Mouse (Mus musculus) cerebellum, adult 2 months (tissue): ENCODE data around the gene Ipcef1. TPM values are rescaled to one million over a fixed set of nuclear protein-coding genes. Genes with fewer than 3 reads are reported as not detected.
"Not testable (repeated sequence)": the region's sequence is repeated elsewhere in the genome, so short reads cannot be mapped to it uniquely, and the experiment has no call there.

Source experiments
- DNase-seq, 2 experiments: peaks; one replicate each; pipeline ENCODE4 v3.0.0; 2021
- H3K27ac ChIP-seq: fragments of 200-500 bp; 2 replicates; pipeline ENCODE4 v1.5.1; 2012; ENCODE audit warnings: low read length, control low read depth, inconsistent platforms; ENCODE audit not compliant: insufficient read depth
- H3K27me3 ChIP-seq: fragments of 200-500 bp; 2 replicates; pipeline ENCODE4 v1.6.1; 2012; ENCODE audit warnings: inconsistent platforms, mild to moderate bottlenecking, low read length, moderate library complexity; ENCODE audit not compliant: control insufficient read depth, insufficient read depth
- H3K4me1 ChIP-seq: fragments of 200-500 bp; 2 replicates; pipeline ENCODE4 v1.6.1; 2011; ENCODE audit warnings: low read length; ENCODE audit not compliant: control insufficient read depth, insufficient read depth
- H3K4me3 ChIP-seq: fragments of 200-500 bp; replicated peaks from 2 replicates; pipeline ENCODE3; 2011; ENCODE audit warnings: mild to moderate bottlenecking, low read depth, low read length, control low read depth; ENCODE audit not compliant: insufficient read depth
- CTCF ChIP-seq: fragments of 200-500 bp; IDR thresholded peaks from 2 replicates; pipeline ENCODE4 v1.5.1; 2011; ENCODE audit warnings: low read depth, mild to moderate bottlenecking, control low read depth, low read length, moderate library complexity, borderline replicate concordance; ENCODE audit not compliant: insufficient read depth
- POLR2A ChIP-seq: fragments of 200-500 bp; IDR thresholded peaks from 2 replicates; pipeline ENCODE4 v1.6.1; 2011; ENCODE audit warnings: low read length, control low read depth, borderline replicate concordance; ENCODE audit not compliant: insufficient read depth
- WGBS: fragments of 180-500 bp; shearing (Covaris S2); methylation state at CpG from one replicate; pipeline ENCODE4 v1.1.7; 2018; 5-methylcytosine and 5-hydroxymethylcytosine counted together
- polyA plus RNA-seq: library from polyadenylated mRNA; depleted of rRNA; stranded (reverse); fragments of >200 nt; gene quantifications from 2 replicates; pipeline ENCODE4 v1.2.3, GENCODE M21; 2012

The Ipcef1 gene
- polyA plus RNA-seq, 1 experiment = 22.5 TPM

DNA sequence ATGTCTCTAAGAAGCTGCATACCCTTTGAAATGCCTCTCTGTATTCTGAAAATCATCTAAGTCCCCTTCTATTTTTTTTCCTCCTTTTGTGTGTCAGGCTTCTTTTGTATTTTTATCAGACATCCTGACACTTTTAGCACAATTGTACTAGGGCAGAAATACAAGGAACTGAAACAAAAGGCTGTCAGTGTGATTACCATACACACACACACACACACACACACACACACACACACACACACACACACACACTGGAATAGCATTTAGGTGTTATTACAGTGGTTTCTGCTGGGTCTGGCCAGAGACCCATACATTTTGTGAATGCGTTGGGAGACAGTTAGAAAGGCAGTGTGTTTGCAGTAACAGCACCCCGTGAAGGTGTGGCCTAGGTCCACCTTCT, 18.8 kb downstream of the Ipcef1 start:
- TF ChIP-seq CTCF = no peak
- no peak for TF ChIP-seq POLR2A
- Histone ChIP-seq H3K27ac (no peak overlapping the region), H3K4me3 (no peak overlapping the region), H3K27me3 (no peaks in the 10 kb centered on the region), H3K4me1 (no peaks in the 10 kb centered on the region)
- DNase-seq = no peak
- 98% methylated on average over 2 of the region's 2 CpGs for WGBS

GRCm38 (mm10) chr10:7025028-7025427, 27.2 kb downstream of the Ipcef1 start:
- TF ChIP-seq CTCF (no peak), POLR2A (no peak)
- Histone ChIP-seq H3K4me3 (no peak overlapping the region), H3K4me1 (no peaks in the 10 kb centered on the region), H3K27me3 (no peaks in the 10 kb centered on the region), H3K27ac (no peak overlapping the region)
- DNase-seq = no peak
- WGBS = 67% methylated on average over 1 of the region's 1 CpGs

DNA sequence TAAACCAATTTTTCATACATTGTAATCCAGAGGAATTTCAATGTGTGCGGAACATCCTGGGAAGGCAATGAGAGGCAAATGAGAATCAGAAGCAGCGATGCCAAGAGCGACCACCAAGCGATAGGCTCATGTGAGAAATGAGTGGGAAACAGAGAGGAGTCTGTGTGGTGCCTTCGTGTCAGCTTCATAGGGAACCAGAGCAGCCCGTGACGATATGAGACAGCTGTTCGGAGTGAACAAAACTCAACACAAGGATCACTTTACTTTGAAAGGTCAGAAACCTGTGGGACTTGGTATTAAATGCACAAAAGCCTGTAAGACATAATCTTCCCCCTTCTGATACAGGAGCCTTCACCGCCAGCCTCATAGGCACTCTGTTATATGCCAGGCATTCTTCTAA, 31.7 kb downstream of the Ipcef1 start:
- 92% methylated on average over 9 of the region's 9 CpGs for WGBS
- DNase-seq = no peak

GRCm38 (mm10) chr10:7019781-7020386, 32.4 kb downstream of the Ipcef1 start:
- no peak overlapping the region for H3K27ac ChIP-seq
- no peak overlapping the region for H3K4me3 ChIP-seq
- no peak for TF ChIP-seq POLR2A
- no peaks in the 10 kb centered on the region for H3K27me3 ChIP-seq
- no peaks in the 10 kb centered on the region for H3K4me1 ChIP-seq
- WGBS = 56% methylated on average over 7 of the region's 7 CpGs
- DNase-seq = no peak

More for the DNA sequence above, 31.7 kb downstream of the Ipcef1 start:
- Histone ChIP-seq H3K27ac (no peak overlapping the region), H3K27me3 (no peaks in the 10 kb centered on the region), H3K4me3 (no peak overlapping the region), H3K4me1 (no peaks in the 10 kb centered on the region)
- TF ChIP-seq CTCF (no peak), POLR2A (no peak)

GRCm38 (mm10) chr10:7015199-7015598, 37.1 kb downstream of the Ipcef1 start:
- Histone ChIP-seq H3K27ac (no peak overlapping the region), H3K4me3 (no peak overlapping the region), H3K4me1 (no peaks in the 10 kb centered on the region), H3K27me3 (no peaks in the 10 kb centered on the region)
- 53% methylated on average over 1 of the region's 1 CpGs for WGBS
- TF ChIP-seq CTCF = peak; percentile 57
- TF ChIP-seq POLR2A = no peak
- peak in 1 of 2 experiments; percentile 8 for DNase-seq

- DNase-seq = no peak
- Histone ChIP-seq H3K27ac (no peak overlapping the region), H3K4me1 (no peaks in the 10 kb centered on the region), H3K27me3 (no peaks in the 10 kb centered on the region), H3K4me3 (no peak overlapping the region)
- WGBS = 83% methylated on average over 8 of the region's 8 CpGs
- no peak for TF ChIP-seq CTCF
- TF ChIP-seq POLR2A = no peak
Measured at GRCm38 (mm10) chr10:7010543-7010942, 41.7 kb downstream of the Ipcef1 start.

DNA sequence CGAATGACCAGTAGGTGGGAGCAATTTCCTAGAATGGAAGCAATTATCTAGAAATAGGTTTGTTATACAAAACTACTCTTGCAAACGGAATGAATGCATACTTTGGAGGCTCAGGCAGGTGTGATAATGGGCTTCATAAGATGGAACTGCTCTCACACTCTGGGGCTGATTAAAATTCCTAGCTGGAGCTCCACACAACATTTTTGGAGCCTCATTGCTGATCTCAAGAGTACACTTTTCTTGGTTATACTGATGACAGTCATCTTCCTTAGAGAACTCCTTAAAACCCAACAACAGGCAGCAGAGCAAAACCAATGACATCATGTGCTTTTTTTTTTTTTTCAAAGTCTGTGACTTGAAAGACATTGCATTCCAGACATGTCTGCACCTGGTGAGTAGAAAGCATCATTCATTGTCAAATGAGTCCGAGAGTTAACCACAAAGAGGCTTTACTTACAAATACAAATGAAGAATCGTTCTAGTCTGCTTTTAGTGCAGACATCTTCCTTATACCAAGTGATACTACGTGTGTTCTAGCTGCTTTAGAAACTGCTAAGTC, 47.2 kb downstream of the Ipcef1 start:
- no peak overlapping the region for H3K27ac ChIP-seq
- no peak for DNase-seq
- H3K4me3 ChIP-seq = no peak overlapping the region
- H3K27me3 ChIP-seq = no peaks in the 10 kb centered on the region
- WGBS = 69% methylated on average over 5 of the region's 5 CpGs
- TF ChIP-seq POLR2A (no peak), CTCF (no peak)
- H3K4me1 ChIP-seq = no peaks in the 10 kb centered on the region

DNA sequence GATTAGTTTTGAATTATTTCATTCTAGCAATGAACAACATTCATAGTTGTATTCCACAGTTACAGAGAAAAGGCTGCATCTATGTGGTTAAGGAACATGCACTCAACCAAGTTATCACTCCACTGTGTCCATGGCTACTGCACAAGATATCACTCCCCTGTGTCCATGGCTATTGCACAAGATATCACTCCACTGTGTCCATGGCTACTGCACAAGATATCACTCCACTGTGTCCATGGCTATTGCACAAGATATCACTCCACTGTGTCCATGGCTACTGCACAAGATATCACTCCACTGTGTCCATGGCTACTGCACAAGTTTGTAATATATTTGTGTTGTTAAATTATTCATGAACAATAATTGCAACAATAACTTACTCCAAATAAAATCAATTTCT, 48.4 kb downstream of the Ipcef1 start:
- H3K4me1 ChIP-seq, H3K27me3 ChIP-seq, H3K4me3 ChIP-seq, DNase-seq, H3K27ac ChIP-seq: not testable (repeated sequence)

- TF ChIP-seq CTCF (no peak), POLR2A (no peak)
- WGBS = 47% methylated on average over 3 of the region's 3 CpGs
- peaks cover 4% of the 10 kb centered on the region; the same call in 1 of the 2 replicates for H3K4me1 ChIP-seq
Measured at GRCm38 (mm10) chr10:6999355-6999754, 52.9 kb downstream of the Ipcef1 start.

More at GRCm38 (mm10) chr10:6999355-6999754, 52.9 kb downstream of the Ipcef1 start:
- no peak for DNase-seq
- H3K4me3 ChIP-seq = no peak overlapping the region
- H3K27me3 ChIP-seq = no peaks in the 10 kb centered on the region
- H3K27ac ChIP-seq = no peak overlapping the region
